10 mouse cellular contexts compared by ENCODE assay signal in genomic region chr7:16042850-16043775, GRCm38 (mm10). TPM values are rescaled to one million over a fixed set of nuclear protein-coding genes. Genes with fewer than 3 reads are reported as not detected.
DNase-seq lines count a peak whose midpoint lies in the region; ATAC-seq and TF ChIP-seq lines count a peak whose summit lies in the region.
"Had no signal": no experiment of that assay in that cellular context is flagged by ENCODE, and none has a peak within 500 bp of the region (broad histone marks: within the 10 kb centered on the region; RNA-seq: fewer than 3 reads in every experiment).

No protein-coding gene starts in this region.

- H3K4me3 ChIP-seq in kidney, embryonic 16.5 days (ENCODE audit: low read length), result no peak overlapping the region
- H3K4me3 ChIP-seq in bone marrow macrophage, adult 2 months (ENCODE audit: insufficient read depth, low read length), result peak overlapping the region; percentile 55
- no peak overlapping the region for H3K4me3 ChIP-seq in limb, embryonic 14.5 days (replicated peaks; ENCODE audit: low read length)

- WGBS in kidney, embryonic 16.5 days, result 64% methylated on average over 10 of the region's 10 CpGs
- WGBS in limb, embryonic 14.5 days, result 67% methylated on average over 10 of the region's 10 CpGs

- peaks cover 36% of the 10 kb centered on the region for H3K4me1 ChIP-seq in kidney, embryonic 16.5 days (ENCODE audit: insufficient read depth, low read length)
- H3K4me1 ChIP-seq in bone marrow macrophage, adult 2 months (ENCODE audit: control insufficient read depth, insufficient read depth, low read length), result peaks cover 46% of the 10 kb centered on the region
- peaks cover 27% of the 10 kb centered on the region for H3K4me1 ChIP-seq in limb, embryonic 14.5 days (ENCODE audit: control insufficient read depth, insufficient read depth, low read length)

- no peak for ATAC-seq in kidney, embryonic 16.5 days (ENCODE audit: low FRiP score, low TSS enrichment)
- ATAC-seq in limb, embryonic 14.5 days (ENCODE audit: low FRiP score, low read depth), result no peak

- peak; percentile 52 for DNase-seq in cerebellum, adult 9-10 months
- no peak for DNase-seq in cerebellum, postnatal 14 days
- DNase-seq in kidney, adult 18-20 months, result no peak
- no peak for DNase-seq in limb, embryonic 14.5 days (ENCODE audit: low spot score)
- DNase-seq in adrenal gland, adult 18-20 months (ENCODE audit: low spot score in 2 of 2), result no peak
- no peak for DNase-seq in right cerebral cortex, postnatal 4 days
- DNase-seq: lung, postnatal 36 days had no signal

- H3K36me3 ChIP-seq in kidney, embryonic 16.5 days (ENCODE audit: insufficient read depth, low read length), result no peaks in the 10 kb centered on the region
- 0 out of 2 replicates have a peak, but pooled peaks cover 3% of the 10 kb centered on the region for H3K36me3 ChIP-seq in limb, embryonic 14.5 days (ENCODE audit: control insufficient read depth, insufficient read depth, low read length)

- TF ChIP-seq CTCF in bone marrow macrophage, adult 2 months (IDR thresholded peaks at IDR 0.05; ENCODE audit: low read depth, low read length), result no peak

- H3K9me3 ChIP-seq in kidney, embryonic 16.5 days (ENCODE audit: low read length), result no peaks in the 10 kb centered on the region
- H3K9me3 ChIP-seq in limb, embryonic 14.5 days (ENCODE audit: control insufficient read depth, low read length), result no peaks in the 10 kb centered on the region

- no peaks in the 10 kb centered on the region for H3K27me3 ChIP-seq in kidney, embryonic 16.5 days (ENCODE audit: insufficient read depth, low read length)
- H3K27me3 ChIP-seq in limb, embryonic 14.5 days (ENCODE audit: control insufficient read depth, insufficient read depth, low read length), result no peaks in the 10 kb centered on the region

- peak overlapping the region; percentile 4; the same call in 1 of the 2 replicates for H3K4me2 ChIP-seq in kidney, embryonic 16.5 days (replicated peaks; ENCODE audit: low read depth, low read length)
- H3K4me2 ChIP-seq in limb, embryonic 14.5 days (replicated peaks; ENCODE audit: low read depth, low read length, severe bottlenecking), result no peak overlapping the region

- peak overlapping the region; percentile 7; the same call in 1 of the 2 replicates for H3K27ac ChIP-seq in kidney, embryonic 16.5 days (ENCODE audit: low read length)
- peak overlapping the region; percentile 89 for H3K27ac ChIP-seq in bone marrow macrophage, adult 2 months (ENCODE audit: insufficient read depth, low read depth, low read length)
- H3K27ac ChIP-seq in limb, embryonic 14.5 days (replicated peaks; ENCODE audit: low read depth, low read length), result no peak overlapping the region; the same call in 1 of the 2 replicates

- TF ChIP-seq POLR2A in bone marrow macrophage, adult 2 months (IDR thresholded peaks at IDR 0.05; ENCODE audit: borderline replicate concordance, low read depth, low read length), result no peak
- no peak for TF ChIP-seq POLR2A in limb, embryonic 14.5 days (IDR thresholded peaks at IDR 0.05; ENCODE audit: borderline replicate concordance, extremely low read depth, insufficient read depth, insufficient read length)

- no peak overlapping the region for H3K9ac ChIP-seq in kidney, embryonic 16.5 days (replicated peaks; ENCODE audit: low read length)
- H3K9ac ChIP-seq in limb, embryonic 14.5 days (ENCODE audit: low read depth, low read length, severe bottlenecking), result peak overlapping the region; percentile 18

RNA-seq across cellular contexts. Expression of gene Bicra, which starts 4.6 kb away (rescaled TPM):
- 7.1 and 7.5 TPM in 2 replicates for polyA plus RNA-seq in kidney, embryonic 16.5 days (2015; fragmentation: Nextera tagmentation; extraction: Ambion mirVana)
- 22.1 and 35.5 TPM in 2 replicates for polyA plus RNA-seq in bone marrow macrophage, adult 2 months (2012; ENCODE audit: insufficient read depth, insufficient read length, missing spikeins)
- 20.1 and 26.6 TPM in 2 replicates for polyA plus RNA-seq in limb, embryonic 14.5 days (2012; rRNA removed)
- 8.6 and 10.1 TPM in 2 replicates for polyA plus RNA-seq in limb, embryonic 14.5 days (2014; fragmentation: Nextera tagmentation; extraction: Ambion mirVana)
- 1 to 10 TPM; 8.4 to 8.6 TPM for total RNA-seq in adrenal gland, adult 18-20 months (2021)

RNA-seq across cellular contexts. Expression of gene Zfp541, which starts 18.5 kb away (rescaled TPM):
- 0.04 and 0.09 TPM in 2 replicates for polyA plus RNA-seq in kidney, embryonic 16.5 days (2015; fragmentation: Nextera tagmentation; extraction: Ambion mirVana)
- 0.20 and 0.48 TPM in 2 replicates for polyA plus RNA-seq in bone marrow macrophage, adult 2 months (2012; ENCODE audit: insufficient read depth, insufficient read length, missing spikeins)
- 0.26 and 0.35 TPM in 2 replicates for polyA plus RNA-seq in limb, embryonic 14.5 days (2012; rRNA removed)
- polyA plus RNA-seq in limb, embryonic 14.5 days (2014; fragmentation: Nextera tagmentation; extraction: Ambion mirVana), result 0.17 TPM in 1 of 2 replicates, not detected in the other
- not detected for total RNA-seq in adrenal gland, adult 18-20 months (2021)
- total RNA-seq: hematopoietic stem cell, adult 5-6 weeks had no signal

RNA-seq across cellular contexts. Expression of gene Napa, which starts 55.1 kb away (rescaled TPM):
- 215 and 220 TPM in 2 replicates for polyA plus RNA-seq in kidney, embryonic 16.5 days (2015; fragmentation: Nextera tagmentation; extraction: Ambion mirVana)
- 187 and 189 TPM in 2 replicates for polyA plus RNA-seq in bone marrow macrophage, adult 2 months (2012; ENCODE audit: insufficient read depth, insufficient read length, missing spikeins)
- polyA plus RNA-seq in limb, embryonic 14.5 days (2012; rRNA removed), result 212 and 247 TPM in 2 replicates
- polyA plus RNA-seq in limb, embryonic 14.5 days (2014; fragmentation: Nextera tagmentation; extraction: Ambion mirVana), result 206 and 217 TPM in 2 replicates
- 100 to 1,000 TPM; 160 to 178 TPM for total RNA-seq in adrenal gland, adult 18-20 months (2021)
